ENCODE assay signal across 16 mouse cellular contexts in genomic region chr4:119760820-119761219, GRCm38 (mm10). TPM values are rescaled to one million over a fixed set of nuclear protein-coding genes. Genes with fewer than 3 reads are reported as not detected.
A peak's percentile ranks its signal among the peaks of the same experiment; 100 is the strongest.
DNase-seq lines count a peak whose midpoint lies in the region; ATAC-seq and TF ChIP-seq lines count a peak whose summit lies in the region.
"Had no signal": no experiment of that assay in that cellular context is flagged by ENCODE, and none has a peak within 500 bp of the region (broad histone marks: within the 10 kb centered on the region; RNA-seq: fewer than 3 reads in every experiment).

No protein-coding gene starts in this region.

- H3K9me3 ChIP-seq in heart, embryonic 16.5 days (replicated peaks; ENCODE audit: control insufficient read depth, low read length) = no peaks in the 10 kb centered on the region
- H3K9me3 ChIP-seq in midbrain, postnatal 0 days (ENCODE audit: low read length) = no peaks in the 10 kb centered on the region
- no peaks in the 10 kb centered on the region for H3K9me3 ChIP-seq in midbrain, embryonic 13.5 days
- H3K9me3 ChIP-seq: hindbrain, embryonic 10.5 days; liver, embryonic 13.5 days had no signal

- no peak overlapping the region for H3K4me2 ChIP-seq in heart, embryonic 16.5 days (ENCODE audit: low read depth, low read length)
- H3K4me2 ChIP-seq in midbrain, postnatal 0 days (ENCODE audit: low read depth, low read length, poor library complexity, severe bottlenecking) = no peak overlapping the region
- H3K4me2 ChIP-seq in midbrain, embryonic 13.5 days (replicated peaks) = no peak overlapping the region
- H3K4me2 ChIP-seq: liver, embryonic 13.5 days had no signal

- H3K4me3 ChIP-seq in heart, embryonic 16.5 days (ENCODE audit: low read length) = no peak overlapping the region
- H3K4me3 ChIP-seq in midbrain, postnatal 0 days (ENCODE audit: low read depth, low read length) = no peak overlapping the region
- no peak overlapping the region for H3K4me3 ChIP-seq in midbrain, embryonic 13.5 days (replicated peaks)
- H3K4me3 ChIP-seq: erythroblast, embryonic 14.5 days; hindbrain, embryonic 10.5 days; liver, embryonic 13.5 days had no signal

- H3K27me3 ChIP-seq in heart, embryonic 16.5 days (ENCODE audit: control insufficient read depth, insufficient read depth, low read length) = no peaks in the 10 kb centered on the region
- H3K27me3 ChIP-seq in midbrain, postnatal 0 days (ENCODE audit: insufficient read depth, low read length) = no peaks in the 10 kb centered on the region
- no peaks in the 10 kb centered on the region for H3K27me3 ChIP-seq in midbrain, embryonic 13.5 days
- H3K27me3 ChIP-seq: liver, embryonic 13.5 days had no signal

- WGBS in heart, embryonic 16.5 days = 76% methylated on average over 7 of the region's 7 CpGs
- WGBS in midbrain, postnatal 0 days = 82% methylated on average over 7 of the region's 7 CpGs
- WGBS in midbrain, embryonic 13.5 days = 78% methylated on average over 7 of the region's 7 CpGs

- H3K9ac ChIP-seq in heart, embryonic 16.5 days (ENCODE audit: low read length) = no peak overlapping the region
- no peak overlapping the region for H3K9ac ChIP-seq in midbrain, postnatal 0 days (replicated peaks; ENCODE audit: low read length, poor library complexity, severe bottlenecking)
- no peak overlapping the region for H3K9ac ChIP-seq in midbrain, embryonic 13.5 days (replicated peaks)
- H3K9ac ChIP-seq: liver, embryonic 13.5 days had no signal

- no peak overlapping the region for H3K27ac ChIP-seq in heart, embryonic 16.5 days (ENCODE audit: low read length)
- H3K27ac ChIP-seq in midbrain, postnatal 0 days (ENCODE audit: low read depth, low read length) = no peak overlapping the region
- no peak overlapping the region for H3K27ac ChIP-seq in midbrain, embryonic 13.5 days
- H3K27ac ChIP-seq: hindbrain, embryonic 10.5 days; liver, embryonic 13.5 days had no signal

- intact Hi-C loops in heart, postnatal 14 days (cut with DNase I) = no loop called here
- intact Hi-C loops in left cerebral cortex, postnatal 14 days (cut with DNase I) = no loop called here

- TF ChIP-seq CTCF in midbrain, postnatal 0 days (IDR thresholded peaks at IDR 0.05) = peak; percentile 37; the same call in 1 of the 2 replicates

- H3K4me1 ChIP-seq in heart, embryonic 16.5 days (ENCODE audit: control insufficient read depth, insufficient read depth, low read length) = no peaks in the 10 kb centered on the region
- no peaks in the 10 kb centered on the region for H3K4me1 ChIP-seq in midbrain, postnatal 0 days (ENCODE audit: insufficient read depth, low read length)
- no peaks in the 10 kb centered on the region for H3K4me1 ChIP-seq in midbrain, embryonic 13.5 days (replicated peaks)
- H3K4me1 ChIP-seq: hindbrain, embryonic 10.5 days; liver, embryonic 13.5 days had no signal

- DNase-seq in cerebellum, adult 8-10 months = no peak
- no peak for DNase-seq in heart, postnatal 14 days
- DNase-seq in midbrain, postnatal 0 days (ENCODE audit: low spot score) = no peak
- no peak for DNase-seq in left cerebral cortex, postnatal 14 days (ENCODE audit: low spot score in 2 of 2)
- DNase-seq: adrenal gland, adult 8-10 months; kidney, adult 9 months; layer of hippocampus, postnatal 36 days; liver, embryonic 13.5 days; right cerebral cortex, postnatal 14 days; thymus, postnatal 36 days had no signal

- no peaks in the 10 kb centered on the region for H3K36me3 ChIP-seq in heart, embryonic 16.5 days (ENCODE audit: control insufficient read depth, insufficient read depth)
- H3K36me3 ChIP-seq in midbrain, postnatal 0 days (ENCODE audit: insufficient read depth, low read length) = no peaks in the 10 kb centered on the region
- no peaks in the 10 kb centered on the region for H3K36me3 ChIP-seq in midbrain, embryonic 13.5 days
- H3K36me3 ChIP-seq: hindbrain, embryonic 10.5 days; liver, embryonic 13.5 days had no signal

- peak; percentile 49; the same call in 1 of the 2 replicates for ATAC-seq in cerebellum, adult (ENCODE audit: insufficient number of reproducible peaks, low FRiP score, low TSS enrichment)
- 0 out of 2 replicates have a peak, but pooled peaks have one; percentile 28 for ATAC-seq in heart, embryonic 16.5 days (replicated peaks; ENCODE audit: extremely low read depth, insufficient read depth, low FRiP score)
- ATAC-seq in midbrain, postnatal 0 days (ENCODE audit: low FRiP score) = no peak
- no peak for ATAC-seq in midbrain, embryonic 13.5 days
- no peak; the same call in 1 of the 2 replicates for ATAC-seq in erythroid progenitor cell, adult 5-6 weeks (replicated peaks; ENCODE audit: low FRiP score, poor library complexity, severe bottlenecking)

RNA-seq across cellular contexts. Expression of gene Hivep3, which starts 27.2 kb away (rescaled TPM):
- 6.1 and 9.4 TPM in 2 replicates for polyA plus RNA-seq in heart, embryonic 16.5 days (2015; fragmentation: Nextera tagmentation; extraction: Ambion mirVana)
- 1 to 10 TPM; 5.7 to 6.3 TPM for total RNA-seq in heart, postnatal 14 days (2021)
- 18.3 and 19.3 TPM in 2 replicates for total RNA-seq in midbrain, postnatal 0 days (2014; rRNA removed)
- polyA plus RNA-seq in midbrain, postnatal 0 days (2015; fragmentation: Nextera tagmentation; extraction: Ambion mirVana) = 14.3 and 16.5 TPM in 2 replicates
- 9.5 and 10.5 TPM in 2 replicates for polyA plus RNA-seq in midbrain, embryonic 13.5 days (2015; fragmentation: Nextera tagmentation; extraction: Ambion mirVana)
- 10 to 100 TPM; 65.4 to 79.8 TPM for total RNA-seq in left cerebral cortex, postnatal 14 days (2021)
- total RNA-seq in erythroid progenitor cell, adult 5-6 weeks (2015; ENCODE audit: low replicate concordance) = 2.1 and 2.2 TPM in 2 replicates
- total RNA-seq in erythroid progenitor cell, adult 5-6 weeks (2017; ENCODE audit: low replicate concordance) = 0.15 TPM in 1 of 2 replicates, not detected in the other

Comparison
In these comparisons a context has a peak if more than half of its experiments do, and no peak if none do; other contexts are left out.
1. ATAC-seq: peak in cerebellum, adult (single experiment) and heart, embryonic 16.5 days (single experiment); none in midbrain, postnatal 0 days (single experiment), midbrain, embryonic 13.5 days (single experiment) and erythroid progenitor cell, adult 5-6 weeks (single experiment).